Mouse (Mus musculus): ENCODE results near the gene Ly6g5b. TPM values are rescaled to one million over a fixed set of nuclear protein-coding genes. Genes with fewer than 3 reads are reported as not detected.

Ly6g5b gene
- polyA plus RNA-seq, 1 experiment from 2014 or later, result 0.27 TPM

DNA sequence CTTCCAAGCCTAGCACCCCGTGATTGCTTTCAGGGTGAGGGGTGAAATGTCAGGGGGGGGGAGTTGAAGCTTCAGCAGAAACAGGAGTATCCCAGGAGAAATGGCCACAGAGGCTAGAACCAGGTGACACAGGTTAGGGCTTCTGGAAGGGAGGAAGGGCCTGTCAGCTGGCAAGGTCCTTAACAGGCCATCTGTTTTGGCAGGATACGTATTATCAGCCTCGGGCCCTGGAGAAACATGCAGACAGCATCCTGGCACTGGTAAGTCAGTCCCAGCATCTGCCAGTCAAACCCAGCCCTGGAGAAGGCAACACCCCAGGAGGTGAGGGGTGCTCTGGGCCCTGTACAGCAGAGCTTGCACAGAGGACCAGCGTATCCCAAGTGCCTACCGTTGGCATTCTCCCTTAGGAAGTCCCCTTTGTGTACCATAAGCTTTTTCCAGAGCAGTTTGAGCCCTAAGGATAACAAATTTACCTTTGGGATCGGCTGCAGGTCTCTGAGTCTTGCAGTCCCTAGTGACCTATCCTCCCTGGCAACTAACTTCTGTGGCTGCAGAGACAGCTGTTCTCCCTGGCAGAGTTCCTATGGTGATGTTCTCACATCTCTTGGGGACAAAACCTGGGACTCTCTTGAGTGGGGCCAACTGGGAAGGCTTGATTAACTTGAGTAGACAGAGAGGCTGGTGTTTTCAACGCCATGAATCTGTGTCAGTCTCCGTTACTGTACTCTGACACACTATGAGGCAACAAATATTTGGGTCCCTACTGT is 24.9 kb downstream of the Ly6g5b start:
- no peak for DNase-seq (ENCODE audit: low spot score)
- no peaks in the 10 kb centered on the region for H3K9me3 ChIP-seq (ENCODE audit: control insufficient read depth, low read length)
- peaks cover 11% of the 10 kb centered on the region for H3K36me3 ChIP-seq (ENCODE audit: control insufficient read depth, insufficient read depth, low read length)
- peak overlapping the region; percentile 73 for H3K4me2 ChIP-seq (replicated peaks; ENCODE audit: low read depth)
- H3K9ac ChIP-seq (ENCODE audit: low read length), result peak overlapping the region; percentile 90
- H3K4me1 ChIP-seq (replicated peaks; ENCODE audit: control insufficient read depth, insufficient read depth), result peaks cover 3% of the 10 kb centered on the region; the same call in 1 of the 2 replicates
- H3K27me3 ChIP-seq (ENCODE audit: control insufficient read depth, insufficient read depth, low read length), result no peaks in the 10 kb centered on the region
- WGBS, result 57% methylated on average over 8 of the region's 8 CpGs
- peak overlapping the region; percentile 70 for H3K4me3 ChIP-seq (ENCODE audit: low read depth, low read length)
- ATAC-seq (ENCODE audit: low FRiP score, low TSS enrichment), result no peak
- peak overlapping the region; percentile 98; the same call in 1 of the 2 replicates for H3K27ac ChIP-seq (replicated peaks)
- TF ChIP-seq CTCF (IDR thresholded peaks at IDR 0.05; ENCODE audit: low read depth) (no peak), EP300 (optimal IDR thresholded peaks at IDR 0.05) (no peak)

DNA sequence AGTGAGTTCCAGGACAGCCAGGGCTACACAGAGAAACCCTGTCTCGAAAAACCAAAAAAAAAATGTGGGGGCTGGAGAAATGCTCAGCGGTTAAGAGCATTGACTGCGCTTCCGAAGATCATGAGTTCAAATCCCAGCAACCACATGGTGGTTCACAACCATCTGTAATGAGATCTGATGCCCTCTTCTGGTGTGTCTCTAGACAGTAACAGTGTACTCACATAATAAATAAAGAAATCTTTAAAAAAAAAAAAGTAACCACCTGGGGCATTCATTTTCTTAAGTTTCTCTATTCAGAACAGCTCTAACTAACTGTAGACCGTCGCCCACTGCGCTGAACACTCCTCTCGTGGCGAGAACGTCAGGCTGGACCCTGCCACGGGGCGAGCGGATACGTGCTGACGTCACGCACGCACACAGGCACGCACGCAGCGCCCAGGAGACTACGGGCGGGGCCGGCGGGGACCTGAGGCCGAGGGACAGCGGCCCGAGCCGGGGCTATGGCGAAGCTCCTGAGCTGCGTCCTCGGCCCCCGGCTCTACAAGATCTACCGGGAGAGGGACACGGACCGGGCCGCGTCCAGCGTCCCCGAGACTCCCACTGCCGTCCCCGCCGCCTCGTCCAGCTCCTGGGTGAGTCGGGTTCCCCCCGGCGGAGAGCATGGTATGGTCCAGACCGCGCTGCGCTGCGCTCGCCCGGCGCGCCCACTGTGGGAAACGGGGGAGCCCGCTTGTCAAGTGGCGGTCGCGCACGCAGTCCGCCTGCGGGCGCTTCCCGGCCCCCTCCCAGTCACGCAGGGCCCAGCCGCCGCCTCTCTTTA is 26.2 kb downstream of the Ly6g5b start, which contains the start of gene Abhd16a:
Gene Abhd16a, plus strand, starts transcription at position 439 of the 820 bp plus-strand sequence.
- Histone ChIP-seq H3K36me3 (ENCODE audit: control insufficient read depth, insufficient read depth, low read length) (peaks cover 7% of the 10 kb centered on the region), H3K4me1 (replicated peaks; ENCODE audit: control insufficient read depth, insufficient read depth) (peaks cover 3% of the 10 kb centered on the region; the same call in 1 of the 2 replicates), H3K4me2 (replicated peaks; ENCODE audit: low read depth) (peak within 1 kb of the TSS; percentile 73), H3K9ac (ENCODE audit: low read length) (peak within 1 kb of the TSS; percentile 90), H3K27me3 (ENCODE audit: control insufficient read depth, insufficient read depth, low read length) (no peaks in the 10 kb centered on the region), H3K4me3 (ENCODE audit: low read depth, low read length) (peak within 1 kb of the TSS; percentile 70), H3K27ac (replicated peaks) (peak within 1 kb of the TSS; percentile 98), H3K9me3 (ENCODE audit: control insufficient read depth, low read length) (no peaks in the 10 kb centered on the region)
- peak; percentile 98 for ATAC-seq (ENCODE audit: low FRiP score, low TSS enrichment)
- peak; percentile 37 for TF ChIP-seq CTCF (IDR thresholded peaks at IDR 0.05; ENCODE audit: low read depth)
- no peak for TF ChIP-seq EP300 (optimal IDR thresholded peaks at IDR 0.05)
- DNase-seq (ENCODE audit: low spot score), result peak; percentile 94
- 3% methylated on average over 61 of the region's 67 CpGs for WGBS

DNA sequence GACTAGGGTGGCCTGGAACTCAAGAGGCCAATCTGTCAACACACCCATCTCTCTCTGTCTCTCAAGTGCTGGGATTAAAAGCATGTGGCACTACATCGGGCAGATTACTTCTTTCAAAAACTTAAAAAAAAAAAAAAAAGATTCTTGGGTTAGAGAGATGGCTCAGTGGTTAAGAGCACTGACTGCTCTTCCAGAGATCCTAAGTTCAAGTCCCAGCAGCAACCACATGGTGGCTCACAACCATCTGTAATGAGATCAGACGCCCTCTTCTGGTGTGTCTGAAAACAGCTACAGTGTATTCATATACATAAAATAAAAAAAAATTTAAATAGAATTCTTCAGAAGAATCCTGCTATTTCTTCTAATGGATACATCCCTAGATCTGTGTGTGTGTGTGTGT is 27.1 kb downstream of the Ly6g5b start:
- H3K4me2 ChIP-seq (replicated peaks; ENCODE audit: low read depth), result no peak overlapping the region
- ATAC-seq (ENCODE audit: low FRiP score, low TSS enrichment) (no peak), DNase-seq (ENCODE audit: low spot score) (no peak)
- H3K9ac ChIP-seq (ENCODE audit: low read length), result no peak overlapping the region
- H3K27me3 ChIP-seq (ENCODE audit: control insufficient read depth, insufficient read depth, low read length), result no peaks in the 10 kb centered on the region
- H3K27ac ChIP-seq (replicated peaks), result no peak overlapping the region
- H3K4me1 ChIP-seq (replicated peaks; ENCODE audit: control insufficient read depth, insufficient read depth), result peaks cover 3% of the 10 kb centered on the region; the same call in 1 of the 2 replicates
- TF ChIP-seq EP300 (optimal IDR thresholded peaks at IDR 0.05), result no peak
- peak; percentile 65 for TF ChIP-seq CTCF (IDR thresholded peaks at IDR 0.05; ENCODE audit: low read depth)
- WGBS, result 47% methylated on average over 2 of the region's 2 CpGs
- no peaks in the 10 kb centered on the region for H3K9me3 ChIP-seq (ENCODE audit: control insufficient read depth, low read length)
- no peak overlapping the region for H3K4me3 ChIP-seq (ENCODE audit: low read depth, low read length)
- peaks cover 3% of the 10 kb centered on the region; the same call in 1 of the 2 replicates for H3K36me3 ChIP-seq (ENCODE audit: control insufficient read depth, insufficient read depth, low read length)

DNA sequence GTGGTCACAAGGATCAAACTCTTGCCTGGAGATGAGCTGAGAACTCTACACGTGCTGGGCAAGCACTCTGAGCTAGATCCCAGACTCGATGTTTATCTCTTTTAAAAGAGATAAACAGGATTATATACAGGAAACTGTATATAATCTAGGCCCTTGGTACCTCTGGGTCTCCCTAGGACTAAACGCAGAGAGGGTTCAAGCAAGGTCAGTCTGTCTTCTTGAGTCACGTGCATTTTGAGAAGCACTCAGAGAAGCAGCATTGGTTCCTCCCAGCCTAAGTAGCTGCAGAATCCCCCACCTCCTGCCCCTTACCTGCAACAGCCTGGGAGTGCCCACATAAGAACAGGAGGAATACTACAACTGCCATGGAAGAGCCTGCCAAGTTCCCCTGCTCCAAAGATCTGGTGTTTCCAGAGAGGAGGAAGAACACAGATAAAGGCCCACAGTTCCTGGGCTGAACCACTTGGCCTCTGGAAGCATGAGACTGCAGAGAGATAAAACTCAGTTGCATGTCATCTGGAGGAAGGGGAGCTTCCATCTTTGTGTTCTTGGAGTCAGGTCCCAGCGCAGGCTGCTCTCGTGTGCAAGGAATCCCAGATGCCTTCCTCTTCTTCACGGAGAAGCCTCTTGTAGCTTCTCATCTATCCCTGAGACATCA is 29.9 kb downstream of the Ly6g5b start, which contains the start of gene Ly6g6f:
Gene Ly6g6f, minus strand, starts transcription at position 403 of the 658 bp plus-strand sequence.
- 65% methylated on average over 7 of the region's 7 CpGs for WGBS
- Histone ChIP-seq H3K4me1 (replicated peaks; ENCODE audit: control insufficient read depth, insufficient read depth) (peaks cover 2% of the 10 kb centered on the region; the same call in 1 of the 2 replicates), H3K27me3 (ENCODE audit: control insufficient read depth, insufficient read depth, low read length) (no peaks in the 10 kb centered on the region), H3K27ac (replicated peaks) (no peak within 1 kb of the TSS), H3K9me3 (ENCODE audit: control insufficient read depth, low read length) (no peaks in the 10 kb centered on the region), H3K36me3 (ENCODE audit: control insufficient read depth, insufficient read depth, low read length) (no peaks in the 10 kb centered on the region), H3K4me2 (replicated peaks; ENCODE audit: low read depth) (no peak within 1 kb of the TSS), H3K4me3 (ENCODE audit: low read depth, low read length) (no peak within 1 kb of the TSS), H3K9ac (ENCODE audit: low read length) (no peak within 1 kb of the TSS)
- DNase-seq (ENCODE audit: low spot score) (no peak), ATAC-seq (ENCODE audit: low FRiP score, low TSS enrichment) (no peak)
- TF ChIP-seq EP300 (optimal IDR thresholded peaks at IDR 0.05), result no peak
- TF ChIP-seq CTCF (IDR thresholded peaks at IDR 0.05; ENCODE audit: low read depth), result no peak

DNA sequence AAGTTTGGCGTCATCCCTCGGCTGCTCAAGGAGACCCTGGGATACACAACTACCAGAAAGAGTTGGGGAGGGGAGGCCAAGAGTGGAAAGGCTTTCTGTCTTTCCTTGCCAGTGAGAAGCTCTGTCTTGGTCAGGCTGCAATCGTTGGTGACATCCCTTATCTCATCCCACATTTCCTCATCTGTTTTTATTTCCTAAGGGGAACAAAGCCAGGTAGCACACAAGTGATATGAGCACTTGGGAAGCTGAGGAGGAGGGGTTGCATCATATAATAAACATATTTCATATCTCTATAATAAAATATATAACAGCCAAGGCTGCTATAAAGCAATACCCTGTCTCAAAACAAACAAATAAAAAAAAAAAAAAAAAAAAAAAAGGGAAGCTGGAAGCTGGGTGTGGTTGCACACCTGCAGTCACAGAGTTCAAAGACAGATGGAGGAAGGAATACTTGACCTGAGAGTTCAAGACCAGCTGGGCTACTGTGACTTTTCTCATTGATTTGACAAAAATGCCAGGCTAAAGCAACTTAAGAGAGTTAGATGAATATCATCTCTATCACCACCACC is 31.2 kb downstream of the Ly6g5b start:
- H3K4me2 ChIP-seq (replicated peaks; ENCODE audit: low read depth), result no peak overlapping the region
- ATAC-seq (ENCODE audit: low FRiP score, low TSS enrichment) (no peak), DNase-seq (ENCODE audit: low spot score) (no peak)
- no peak overlapping the region for H3K9ac ChIP-seq (ENCODE audit: low read length)
- no peaks in the 10 kb centered on the region for H3K9me3 ChIP-seq (ENCODE audit: control insufficient read depth, low read length)
- no peak overlapping the region for H3K4me3 ChIP-seq (ENCODE audit: low read depth, low read length)
- 78% methylated on average over 3 of the region's 3 CpGs for WGBS
- no peaks in the 10 kb centered on the region for H3K27me3 ChIP-seq (ENCODE audit: control insufficient read depth, insufficient read depth, low read length)
- H3K4me1 ChIP-seq (replicated peaks; ENCODE audit: control insufficient read depth, insufficient read depth), result no peaks in the 10 kb centered on the region; the same call in 1 of the 2 replicates
- H3K27ac ChIP-seq (replicated peaks), result no peak overlapping the region
- TF ChIP-seq EP300 (optimal IDR thresholded peaks at IDR 0.05) (no peak), CTCF (IDR thresholded peaks at IDR 0.05; ENCODE audit: low read depth) (no peak)
- no peaks in the 10 kb centered on the region for H3K36me3 ChIP-seq (ENCODE audit: control insufficient read depth, insufficient read depth, low read length)

Measured in stomach, postnatal 0 days (tissue).